Mouse (Mus musculus): ENCODE data around the gene Snx13.

The Snx13 gene

GRCm38 (mm10) chr12:35046999-35047319 is at the start of gene Snx13:
Gene Snx13, plus strand, starts transcription at chr12:35047186.
- peak; percentile 84 for DNase-seq (ENCODE audit: low read depth, low spot score)

GRCm38 (mm10) chr12:34997597-34998182 is 49.3 kb upstream of the Snx13 start:
- no peak for DNase-seq (ENCODE audit: low read depth, low spot score)

- DNase-seq (ENCODE audit: low read depth, low spot score) = no peak
These were observed 48.1 kb upstream of the Snx13 start for GRCm38 (mm10) chr12:34998778-34999467.

GRCm38 (mm10) chr12:35000323-35000722 is 46.7 kb upstream of the Snx13 start:
- DNase-seq (ENCODE audit: low read depth, low spot score) = no peak

- no peak for DNase-seq (ENCODE audit: low read depth, low spot score)
These were observed 41.2 kb upstream of the Snx13 start for GRCm38 (mm10) chr12:35005748-35006147.

GRCm38 (mm10) chr12:35007851-35008250 is 39.1 kb upstream of the Snx13 start:
- no peak for DNase-seq (ENCODE audit: low read depth, low spot score)

- peak; percentile 4 for DNase-seq (ENCODE audit: low read depth, low spot score)
These were observed 38.4 kb upstream of the Snx13 start for GRCm38 (mm10) chr12:35008340-35009137.

GRCm38 (mm10) chr12:35011462-35011861 is 35.5 kb upstream of the Snx13 start:
- no peak for DNase-seq (ENCODE audit: low read depth, low spot score)

- DNase-seq (ENCODE audit: low read depth, low spot score) = no peak
These were observed 33.0 kb upstream of the Snx13 start for GRCm38 (mm10) chr12:35013950-35014349.

- no peak for DNase-seq (ENCODE audit: low read depth, low spot score)
These were observed 30.9 kb upstream of the Snx13 start for GRCm38 (mm10) chr12:35016056-35016455.

- no peak for DNase-seq (ENCODE audit: low read depth, low spot score)
These were observed 30.3 kb upstream of the Snx13 start for GRCm38 (mm10) chr12:35016481-35017250.

- DNase-seq (ENCODE audit: low read depth, low spot score) = no peak
These were observed 28.2 kb upstream of the Snx13 start for GRCm38 (mm10) chr12:35018679-35019237.

- DNase-seq (ENCODE audit: low read depth, low spot score) = no peak
These were observed 25.7 kb upstream of the Snx13 start for GRCm38 (mm10) chr12:35021285-35021684.

- no peak for DNase-seq (ENCODE audit: low read depth, low spot score)
These were observed 24.9 kb upstream of the Snx13 start for GRCm38 (mm10) chr12:35022066-35022465.

GRCm38 (mm10) chr12:35025916-35026432 is 21.0 kb upstream of the Snx13 start:
- no peak for DNase-seq (ENCODE audit: low read depth, low spot score)

GRCm38 (mm10) chr12:35027533-35027932 is 19.5 kb upstream of the Snx13 start:
- no peak for DNase-seq (ENCODE audit: low read depth, low spot score)

GRCm38 (mm10) chr12:35038668-35039570 is 8.1 kb upstream of the Snx13 start:
- DNase-seq (ENCODE audit: low read depth, low spot score) = no peak

GRCm38 (mm10) chr12:35039571-35039936 is 7.4 kb upstream of the Snx13 start:
- no peak for DNase-seq (ENCODE audit: low read depth, low spot score)

GRCm38 (mm10) chr12:35041964-35042363 is 5.0 kb upstream of the Snx13 start:
- no peak for DNase-seq (ENCODE audit: low read depth, low spot score)

GRCm38 (mm10) chr12:35046310-35046998 is 532 bp upstream of the Snx13 start:
- DNase-seq (ENCODE audit: low read depth, low spot score) = peak; percentile 51
